Mouse (Mus musculus): ENCODE data around the gene Nrcam.

Gene Nrcam

GRCm38 (mm10) chr12:44437046-44437827 is 108.6 kb downstream of the Nrcam start:
- no peak for DNase-seq (ENCODE audit: low spot score)

- DNase-seq (ENCODE audit: low spot score): no peak
Measured at GRCm38 (mm10) chr12:44438884-44439283, 110.2 kb downstream of the Nrcam start.

GRCm38 (mm10) chr12:44440230-44440629 is 111.5 kb downstream of the Nrcam start:
- DNase-seq (ENCODE audit: low spot score): no peak

- DNase-seq (ENCODE audit: low spot score): no peak
Measured at GRCm38 (mm10) chr12:44450930-44451329, 122.2 kb downstream of the Nrcam start.

- DNase-seq (ENCODE audit: low spot score): no peak
Measured at GRCm38 (mm10) chr12:44451742-44452141, 123.1 kb downstream of the Nrcam start.

- DNase-seq (ENCODE audit: low spot score): no peak
Measured at GRCm38 (mm10) chr12:44453791-44454190, 125.1 kb downstream of the Nrcam start.

- peak; percentile 5 for DNase-seq (ENCODE audit: low spot score)
Measured at GRCm38 (mm10) chr12:44457961-44458360, 129.3 kb downstream of the Nrcam start.

- no peak for DNase-seq (ENCODE audit: low spot score)
Measured at GRCm38 (mm10) chr12:44462436-44462835, 133.8 kb downstream of the Nrcam start.

- DNase-seq (ENCODE audit: low spot score): no peak
Measured at GRCm38 (mm10) chr12:44462976-44463375, 134.3 kb downstream of the Nrcam start.

- DNase-seq (ENCODE audit: low spot score): no peak
Measured at GRCm38 (mm10) chr12:44471073-44471472, 142.4 kb downstream of the Nrcam start.

- no peak for DNase-seq (ENCODE audit: low spot score)
Measured at GRCm38 (mm10) chr12:44475355-44475754, 146.7 kb downstream of the Nrcam start.

GRCm38 (mm10) chr12:44479260-44480030 is 150.8 kb downstream of the Nrcam start:
- DNase-seq (ENCODE audit: low spot score): no peak

GRCm38 (mm10) chr12:44480031-44480419 is 151.3 kb downstream of the Nrcam start:
- no peak for DNase-seq (ENCODE audit: low spot score)

- no peak for DNase-seq (ENCODE audit: low spot score)
Measured at GRCm38 (mm10) chr12:44481415-44481814, 152.7 kb downstream of the Nrcam start.

- no peak for DNase-seq (ENCODE audit: low spot score)
Measured at GRCm38 (mm10) chr12:44492759-44493479, 164.2 kb downstream of the Nrcam start.

- DNase-seq (ENCODE audit: low spot score): no peak
Measured at GRCm38 (mm10) chr12:44497762-44498161, 169.1 kb downstream of the Nrcam start.

- DNase-seq (ENCODE audit: low spot score): no peak
Measured at GRCm38 (mm10) chr12:44498872-44499271, 170.2 kb downstream of the Nrcam start.

- no peak for DNase-seq (ENCODE audit: low spot score)
Measured at GRCm38 (mm10) chr12:44501807-44502487, 173.3 kb downstream of the Nrcam start.

GRCm38 (mm10) chr12:44503737-44504136 is 175.1 kb downstream of the Nrcam start:
- DNase-seq (ENCODE audit: low spot score): no peak

- no peak for DNase-seq (ENCODE audit: low spot score)
Measured at GRCm38 (mm10) chr12:44508635-44509034, 179.9 kb downstream of the Nrcam start.

- no peak for DNase-seq (ENCODE audit: low spot score)
Measured at GRCm38 (mm10) chr12:44509406-44510104, 180.9 kb downstream of the Nrcam start.
